Mouse (Mus musculus) c-Kit-positive CD71-negative TER-119-negative erythroid progenitor cells, embryonic 14.5 days (primary cell): ENCODE results near the gene Pinlyp.

Experiments used
- DNase-seq: peaks from one replicate; pipeline ENCODE4 v3.0.0-alpha.2; 2013; ENCODE audit warnings: low read depth

The Pinlyp gene

GRCm38 (mm10) chr7:24546068-24546614, at the start of gene Pinlyp, which contains the start of gene Xrcc1:
TSS of gene Pinlyp (minus strand) at chr7:24546118.
TSS of gene Xrcc1 (plus strand) at chr7:24546289.
- DNase-seq, result no peak

DNA sequence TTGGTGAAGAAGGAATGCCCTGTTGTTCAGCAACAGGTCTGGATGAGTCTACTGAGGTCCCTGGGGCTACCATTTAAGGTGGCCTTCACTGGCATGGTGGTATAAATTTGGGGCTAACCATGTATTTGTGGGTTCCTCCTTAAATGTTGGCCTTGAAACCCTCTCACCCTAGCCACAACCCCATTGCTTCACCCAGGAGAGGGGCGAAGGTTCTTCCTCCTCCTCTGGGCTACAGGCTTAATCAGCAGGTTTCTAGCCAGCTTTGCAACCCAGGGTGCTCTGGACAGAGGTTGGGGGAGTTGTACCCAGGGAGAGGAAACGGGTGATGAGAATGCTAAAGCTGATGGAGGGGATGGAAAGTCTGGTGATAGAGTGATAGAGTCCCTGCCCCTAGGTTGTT, 49.5 kb upstream of the Pinlyp start:
- no peak for DNase-seq

GRCm38 (mm10) chr7:24594309-24594803, 48.4 kb upstream of the Pinlyp start:
- no peak for DNase-seq

- DNase-seq, result no peak
Observed at GRCm38 (mm10) chr7:24593621-24594308, 47.8 kb upstream of the Pinlyp start.

GRCm38 (mm10) chr7:24592781-24593180, 46.9 kb upstream of the Pinlyp start:
- no peak for DNase-seq

DNA sequence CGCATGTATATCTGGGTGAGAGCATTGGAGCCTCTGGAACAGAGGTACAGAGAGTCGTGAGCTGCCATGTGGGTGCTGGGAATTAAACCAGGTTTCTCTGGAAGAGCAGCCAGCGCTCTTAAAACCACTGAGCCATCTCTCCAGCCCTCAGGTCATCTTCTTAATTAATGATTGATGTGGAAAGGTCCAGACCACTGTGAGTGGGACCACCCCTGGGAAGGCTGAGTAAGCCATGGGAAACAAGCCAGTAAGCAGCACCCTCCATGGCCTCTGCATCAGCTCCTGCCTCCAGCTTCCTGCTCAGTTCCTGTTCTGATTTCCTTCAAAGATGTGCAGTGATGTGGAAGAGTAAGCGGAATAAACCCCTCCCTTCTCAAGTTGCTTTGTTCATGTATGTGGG, 46.2 kb upstream of the Pinlyp start:
- DNase-seq, result no peak

DNA sequence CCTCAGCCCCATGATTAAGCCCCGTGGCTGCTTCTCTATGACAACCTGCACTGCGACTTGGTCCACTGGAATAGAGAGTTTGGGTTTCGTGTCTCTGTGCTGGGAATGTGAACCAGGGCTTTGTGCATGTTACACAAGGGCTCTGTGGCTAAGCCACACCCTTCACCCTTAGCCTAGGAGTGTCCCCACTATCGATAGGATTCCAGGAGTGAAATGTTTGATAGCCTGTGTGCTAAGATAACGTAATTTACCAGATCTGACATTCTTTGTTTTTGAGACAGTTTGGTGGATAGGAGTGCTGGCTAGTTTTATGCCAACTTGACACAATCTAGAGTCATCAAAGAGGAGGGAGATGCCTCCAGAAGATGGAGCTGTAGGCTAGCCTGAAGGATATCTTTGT, 45.8 kb upstream of the Pinlyp start:
- DNase-seq, result no peak

DNA sequence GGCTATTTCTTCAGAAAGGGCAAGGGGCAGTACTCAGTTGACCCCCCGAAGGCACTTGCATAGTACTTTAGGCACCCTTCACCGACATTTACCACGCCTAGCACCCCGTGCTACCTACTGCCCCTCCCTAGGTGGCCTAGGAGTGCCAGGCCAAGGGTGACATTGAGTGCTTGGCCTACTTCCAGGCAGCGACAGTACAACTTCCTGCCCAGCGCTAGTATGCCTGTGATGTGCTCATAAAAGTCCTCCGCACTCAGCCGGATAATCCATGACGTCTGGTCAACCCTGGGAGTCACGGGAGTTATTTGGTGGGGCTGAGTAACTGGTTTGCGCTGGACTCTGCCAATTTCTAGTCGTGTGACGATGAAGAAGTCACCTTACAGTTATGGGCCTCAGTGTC, 42.4 kb upstream of the Pinlyp start:
- DNase-seq, result no peak

DNA sequence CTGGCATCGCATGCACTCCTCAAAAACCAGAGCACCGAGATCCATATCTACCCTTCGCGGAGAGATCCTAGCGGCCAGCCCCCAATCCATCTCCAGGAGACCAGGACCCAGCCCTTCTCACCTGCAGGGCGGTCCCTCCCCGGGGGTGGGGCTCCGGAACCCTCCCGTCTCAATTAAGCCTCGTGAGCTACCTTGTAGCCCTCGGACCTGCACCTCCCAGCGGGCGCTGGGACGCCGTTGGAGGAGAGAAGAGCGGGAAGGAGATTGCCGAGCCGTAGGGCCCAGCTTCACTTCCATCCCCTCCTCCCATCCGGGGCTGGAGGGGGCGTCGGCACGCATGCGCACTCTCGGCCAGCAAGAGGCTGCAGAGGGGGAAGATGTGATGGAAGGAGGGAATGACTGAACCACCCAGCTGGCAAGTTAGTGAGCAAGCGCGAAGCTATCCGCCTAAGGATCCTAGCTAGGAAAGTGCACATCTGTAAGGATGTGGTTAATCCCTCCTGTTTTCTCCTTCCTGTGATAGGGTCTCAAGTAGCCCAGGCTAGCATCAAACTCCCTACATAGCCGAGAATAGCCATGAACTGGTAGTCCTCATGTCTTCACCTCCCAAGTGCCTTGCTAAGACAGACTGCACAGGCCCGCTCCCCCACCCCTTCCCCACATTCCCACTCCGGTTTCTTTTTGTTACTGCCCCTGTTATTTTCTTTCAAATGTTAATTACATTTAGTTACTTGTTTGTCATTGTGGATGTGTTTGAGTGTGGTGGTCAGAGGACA, 41.6 kb upstream of the Pinlyp start, which contains the start of the genes Ethe1 and Zfp575:
Gene Ethe1, plus strand, starts transcription at position 214 of the 776 bp plus-strand sequence.
Gene Zfp575, minus strand, starts transcription at position 312 of the 776 bp plus-strand sequence.
- DNase-seq, result no peak

- DNase-seq, result no peak
Observed at GRCm38 (mm10) chr7:24586828-24587227, 40.9 kb upstream of the Pinlyp start.

- DNase-seq, result no peak
Observed at GRCm38 (mm10) chr7:24585995-24586394, 40.1 kb upstream of the Pinlyp start.

- no peak for DNase-seq
Observed at GRCm38 (mm10) chr7:24584876-24585275, 39.0 kb upstream of the Pinlyp start.

GRCm38 (mm10) chr7:24577811-24578210, 31.9 kb upstream of the Pinlyp start:
- no peak for DNase-seq

GRCm38 (mm10) chr7:24574224-24574796, 28.4 kb upstream of the Pinlyp start:
- no peak for DNase-seq

DNA sequence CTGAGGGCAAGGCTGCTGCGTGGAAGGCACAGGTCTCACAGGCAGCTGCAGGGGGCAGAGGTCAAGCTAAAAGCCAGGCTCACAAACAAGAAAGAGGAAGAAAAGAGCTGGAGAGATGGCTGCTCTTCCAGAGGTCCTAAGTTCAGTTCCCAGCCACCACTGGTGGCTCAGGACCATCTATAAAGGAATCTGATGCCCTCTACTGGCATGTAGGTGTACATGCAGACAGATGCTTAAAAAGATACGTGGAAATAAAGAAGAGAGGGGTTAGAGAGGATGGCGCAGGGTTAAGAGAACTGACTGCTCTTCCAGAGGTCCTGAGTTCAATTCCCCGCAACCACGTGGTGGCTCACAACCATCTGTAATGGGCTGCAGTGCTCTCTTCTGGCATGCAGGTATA, 26.5 kb upstream of the Pinlyp start:
- no peak for DNase-seq

DNA sequence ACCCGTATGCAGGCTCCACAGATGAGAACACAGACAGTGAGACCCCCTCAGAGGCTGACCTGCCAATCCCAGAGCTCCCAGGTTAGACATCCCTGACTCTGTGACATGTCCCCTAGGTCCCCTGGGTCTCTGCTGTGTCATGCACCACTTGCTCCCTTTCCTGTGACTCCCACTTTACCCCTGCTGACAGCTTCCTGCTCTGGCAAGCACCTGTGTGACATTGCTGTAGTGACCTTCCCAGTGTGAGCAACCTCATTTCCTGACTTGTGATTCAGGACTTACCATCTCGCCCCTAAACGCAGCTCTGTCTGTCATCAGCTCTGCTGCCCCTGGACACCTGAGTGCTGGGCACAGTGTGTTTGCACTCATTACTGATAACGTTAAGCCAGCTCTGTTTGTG, 25.2 kb upstream of the Pinlyp start:
- no peak for DNase-seq

- DNase-seq, result no peak
Observed at GRCm38 (mm10) chr7:24568512-24568911, 22.6 kb upstream of the Pinlyp start.

DNA sequence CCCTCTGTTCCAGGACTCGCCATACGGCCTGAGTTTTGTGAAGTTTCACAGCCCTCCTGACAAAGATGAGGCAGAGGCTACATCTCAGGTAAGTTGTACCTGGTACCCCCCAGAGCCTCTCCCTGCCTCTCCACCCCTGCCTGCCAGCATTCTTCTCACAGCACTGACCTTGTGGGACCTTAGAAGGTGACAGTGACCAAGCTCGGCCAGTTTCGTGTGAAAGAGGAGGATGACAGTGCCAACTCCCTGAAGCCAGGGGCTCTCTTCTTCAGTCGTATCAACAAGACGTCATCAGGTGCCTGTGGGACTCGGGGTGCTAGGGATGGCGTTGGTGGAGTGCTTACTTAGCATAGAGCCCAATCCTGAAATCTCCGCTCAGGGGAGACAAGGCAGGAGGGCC, 20.3 kb upstream of the Pinlyp start:
- no peak for DNase-seq

- no peak for DNase-seq
Observed at GRCm38 (mm10) chr7:24565627-24566026, 19.7 kb upstream of the Pinlyp start.

DNA sequence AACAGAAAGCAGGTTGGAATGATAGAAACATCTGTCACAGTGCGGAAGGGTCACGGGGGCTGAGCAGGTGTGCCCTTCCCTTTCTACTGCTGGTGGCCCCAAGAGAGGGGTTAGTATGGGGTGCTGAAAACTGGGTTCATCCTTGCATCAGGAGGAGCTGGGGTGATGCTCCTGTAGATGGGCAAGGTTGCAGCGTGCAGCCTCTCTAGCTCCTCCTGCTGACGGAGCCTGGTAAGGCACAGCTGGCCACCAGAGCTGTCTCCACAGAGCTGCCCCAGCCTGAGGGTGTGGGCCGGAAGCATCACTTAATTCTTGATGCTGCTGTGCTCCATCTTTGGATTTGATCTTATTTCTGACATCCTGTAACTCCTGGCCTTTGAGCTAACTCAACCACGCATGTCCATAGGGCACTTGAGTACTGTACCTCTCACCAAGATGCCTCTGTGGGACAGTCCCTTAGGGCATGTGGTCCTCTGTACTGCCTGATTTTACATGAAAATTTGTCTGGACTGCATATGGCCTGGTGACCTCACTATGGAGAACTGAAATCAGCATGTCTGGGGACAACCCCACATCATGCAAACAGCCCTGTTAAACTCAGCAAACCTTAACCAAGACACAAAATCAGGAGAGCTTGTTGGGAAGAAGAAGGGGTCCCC, 18.8 kb upstream of the Pinlyp start:
- peak; percentile 41 for DNase-seq

DNA sequence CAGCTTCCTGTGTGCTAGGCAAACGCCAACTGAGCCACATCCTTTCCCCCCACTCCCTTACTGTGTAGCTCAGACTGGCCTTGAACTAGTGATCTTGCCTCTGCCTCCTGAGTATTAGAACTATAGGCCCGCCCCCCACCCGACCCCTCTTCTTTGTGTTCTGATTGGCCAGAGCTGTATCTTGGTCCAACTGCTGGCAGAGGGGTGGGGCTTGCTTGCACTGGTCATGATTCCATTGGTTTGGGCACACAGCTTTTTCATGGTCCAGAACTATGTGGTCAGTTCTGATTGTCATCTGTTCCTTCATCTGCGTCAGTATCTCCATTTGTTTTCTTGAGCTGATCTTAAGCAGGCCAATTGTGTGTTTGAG, 17.9 kb upstream of the Pinlyp start:
- no peak for DNase-seq
